Mouse (Mus musculus) cerebellum, adult 2 months (tissue): ENCODE data around the gene Sept8.

Experiments used
- CTCF ChIP-seq: fragments of 200-500 bp; IDR thresholded peaks from 2 replicates; pipeline ENCODE4 v1.5.1; 2011; ENCODE audit warnings: low read depth, mild to moderate bottlenecking, control low read depth, low read length, moderate library complexity, borderline replicate concordance; ENCODE audit not compliant: insufficient read depth
- POLR2A ChIP-seq: fragments of 200-500 bp; IDR thresholded peaks from 2 replicates; pipeline ENCODE4 v1.6.1; 2011; ENCODE audit warnings: low read length, control low read depth, borderline replicate concordance; ENCODE audit not compliant: insufficient read depth

- TF ChIP-seq POLR2A (no peak), CTCF (no peak)
These were observed 32.7 kb upstream of the Sept8 start for GRCm38 (mm10) chr11:53486351-53486750.
